Mouse (Mus musculus): ENCODE measurements around the gene Gys1. TPM values are rescaled to one million over a fixed set of nuclear protein-coding genes. Genes with fewer than 3 reads are reported as not detected.

The Gys1 gene
- total and polyA plus RNA-seq, 2 experiments from 2014 or later, result 12.0 to 19.7 TPM

- Histone ChIP-seq H3K4me2 (ENCODE audit: low read depth, low read length, poor library complexity, severe bottlenecking) (no peak overlapping the region), H3K27me3 (ENCODE audit: insufficient read depth, low read length) (peaks cover 73% of the 10 kb centered on the region), H3K4me3 (ENCODE audit: low read depth, low read length) (no peak overlapping the region), H3K27ac (ENCODE audit: low read depth, low read length) (no peak overlapping the region), H3K4me1 (ENCODE audit: insufficient read depth, low read length) (no peaks in the 10 kb centered on the region), H3K9me3 (ENCODE audit: low read length) (no peaks in the 10 kb centered on the region), H3K9ac (replicated peaks; ENCODE audit: low read length, poor library complexity, severe bottlenecking) (no peak overlapping the region), H3K36me3 (ENCODE audit: insufficient read depth, low read length) (no peaks in the 10 kb centered on the region)
- DNase-seq (ENCODE audit: low spot score) (no peak), ATAC-seq (ENCODE audit: low FRiP score) (no peak)
- 82% methylated on average over 10 of the region's 10 CpGs for WGBS
- TF ChIP-seq CTCF (IDR thresholded peaks at IDR 0.05), result no peak
Measured at GRCm38 (mm10) chr7:45407836-45408235, 26.8 kb upstream of the Gys1 start.

DNA sequence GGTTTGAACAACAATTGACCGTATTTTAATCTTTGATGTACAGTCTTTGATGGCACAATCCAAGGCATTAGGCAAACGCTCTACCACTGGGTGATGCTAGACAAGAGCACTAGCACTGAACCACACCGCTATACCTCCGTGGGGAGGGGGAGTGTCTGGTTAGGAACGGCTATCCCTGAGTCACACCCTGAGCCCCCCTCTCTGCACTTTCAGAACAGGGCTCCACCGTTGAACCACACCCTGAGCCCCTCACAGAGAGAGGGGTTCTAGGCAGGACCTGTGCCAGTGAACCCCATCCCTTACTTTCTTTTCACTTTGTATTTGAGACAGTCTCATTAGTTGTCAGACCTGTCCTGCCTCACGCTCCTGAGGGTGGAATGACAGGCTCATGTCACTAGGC is 26.3 kb upstream of the Gys1 start:
- Histone ChIP-seq H3K27me3 (ENCODE audit: insufficient read depth, low read length) (peaks cover 78% of the 10 kb centered on the region), H3K4me2 (ENCODE audit: low read depth, low read length, poor library complexity, severe bottlenecking) (no peak overlapping the region), H3K4me1 (ENCODE audit: insufficient read depth, low read length) (no peaks in the 10 kb centered on the region), H3K9ac (replicated peaks; ENCODE audit: low read length, poor library complexity, severe bottlenecking) (no peak overlapping the region), H3K36me3 (ENCODE audit: insufficient read depth, low read length) (no peaks in the 10 kb centered on the region), H3K9me3 (ENCODE audit: low read length) (no peaks in the 10 kb centered on the region), H3K27ac (ENCODE audit: low read depth, low read length) (no peak overlapping the region), H3K4me3 (ENCODE audit: low read depth, low read length) (no peak overlapping the region)
- no peak for ATAC-seq (ENCODE audit: low FRiP score)
- no peak for DNase-seq (ENCODE audit: low spot score)
- TF ChIP-seq CTCF (IDR thresholded peaks at IDR 0.05), result no peak
- WGBS, result 79% methylated on average over 7 of the region's 7 CpGs

- Histone ChIP-seq H3K36me3 (ENCODE audit: insufficient read depth, low read length) (no peaks in the 10 kb centered on the region), H3K9ac (replicated peaks; ENCODE audit: low read length, poor library complexity, severe bottlenecking) (no peak overlapping the region), H3K27ac (ENCODE audit: low read depth, low read length) (no peak overlapping the region), H3K27me3 (ENCODE audit: insufficient read depth, low read length) (peaks cover 84% of the 10 kb centered on the region), H3K4me2 (ENCODE audit: low read depth, low read length, poor library complexity, severe bottlenecking) (no peak overlapping the region), H3K4me1 (ENCODE audit: insufficient read depth, low read length) (peaks cover 3% of the 10 kb centered on the region; the same call in 1 of the 2 replicates), H3K9me3 (ENCODE audit: low read length) (no peaks in the 10 kb centered on the region), H3K4me3 (ENCODE audit: low read depth, low read length) (no peak overlapping the region)
- ATAC-seq (ENCODE audit: low FRiP score) (no peak), DNase-seq (ENCODE audit: low spot score) (no peak)
- 91% methylated on average over 17 of the region's 17 CpGs for WGBS
- no peak for TF ChIP-seq CTCF (IDR thresholded peaks at IDR 0.05)
Measured at GRCm38 (mm10) chr7:45408949-45409348, 25.7 kb upstream of the Gys1 start.

DNA sequence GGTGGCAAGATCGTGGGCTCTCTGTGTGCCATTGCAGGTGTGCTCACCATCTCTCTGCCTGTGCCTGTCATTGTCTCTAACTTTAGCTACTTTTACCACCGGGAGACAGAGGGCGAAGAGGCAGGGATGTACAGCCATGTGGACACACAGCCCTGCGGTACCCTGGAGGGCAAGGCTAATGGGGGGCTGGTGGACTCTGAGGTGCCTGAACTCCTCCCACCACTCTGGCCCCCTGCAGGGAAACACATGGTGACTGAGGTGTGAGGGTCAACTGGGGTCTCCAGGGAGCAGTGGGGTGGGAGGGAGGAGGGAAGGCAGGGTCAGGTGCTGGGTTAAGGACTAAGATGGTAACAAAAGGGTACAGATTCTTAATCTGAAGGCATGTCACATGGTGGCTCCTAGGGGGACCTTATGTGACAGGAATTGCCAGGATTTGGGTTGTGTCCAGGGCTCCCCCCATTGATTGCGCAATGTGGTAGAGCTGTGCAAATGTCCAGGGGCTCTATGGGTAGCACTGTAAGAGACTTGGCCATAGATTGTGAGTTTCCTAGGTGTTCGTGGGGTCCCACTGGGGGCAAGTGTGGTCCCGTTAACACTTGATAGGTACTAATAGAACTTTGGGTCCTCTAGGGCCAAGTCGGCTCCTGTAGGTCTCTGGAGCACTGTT is 25.0 kb upstream of the Gys1 start:
- Histone ChIP-seq H3K27me3 (ENCODE audit: insufficient read depth, low read length) (peaks cover 91% of the 10 kb centered on the region), H3K9ac (replicated peaks; ENCODE audit: low read length, poor library complexity, severe bottlenecking) (no peak overlapping the region), H3K4me1 (ENCODE audit: insufficient read depth, low read length) (peaks cover 3% of the 10 kb centered on the region; the same call in 1 of the 2 replicates), H3K4me3 (ENCODE audit: low read depth, low read length) (no peak overlapping the region), H3K4me2 (ENCODE audit: low read depth, low read length, poor library complexity, severe bottlenecking) (no peak overlapping the region), H3K9me3 (ENCODE audit: low read length) (no peaks in the 10 kb centered on the region), H3K36me3 (ENCODE audit: insufficient read depth, low read length) (no peaks in the 10 kb centered on the region), H3K27ac (ENCODE audit: low read depth, low read length) (no peak overlapping the region)
- DNase-seq (ENCODE audit: low spot score), result no peak
- TF ChIP-seq CTCF (IDR thresholded peaks at IDR 0.05), result no peak
- 88% methylated on average over 8 of the region's 8 CpGs for WGBS
- ATAC-seq (ENCODE audit: low FRiP score), result no peak

GRCm38 (mm10) chr7:45412421-45412820 is 22.2 kb upstream of the Gys1 start:
- H3K27ac ChIP-seq (ENCODE audit: low read depth, low read length), result no peak overlapping the region
- no peak overlapping the region for H3K9ac ChIP-seq (replicated peaks; ENCODE audit: low read length, poor library complexity, severe bottlenecking)
- no peak overlapping the region for H3K4me3 ChIP-seq (ENCODE audit: low read depth, low read length)
- H3K4me2 ChIP-seq (ENCODE audit: low read depth, low read length, poor library complexity, severe bottlenecking), result no peak overlapping the region
- 78% methylated on average over 2 of the region's 2 CpGs for WGBS
- ATAC-seq (ENCODE audit: low FRiP score) (no peak), DNase-seq (ENCODE audit: low spot score) (no peak)
- no peak for TF ChIP-seq CTCF (IDR thresholded peaks at IDR 0.05)
- H3K36me3 ChIP-seq (ENCODE audit: insufficient read depth, low read length), result no peaks in the 10 kb centered on the region
- H3K9me3 ChIP-seq (ENCODE audit: low read length), result no peaks in the 10 kb centered on the region
- H3K27me3 ChIP-seq (ENCODE audit: insufficient read depth, low read length), result peaks cover 92% of the 10 kb centered on the region
- peaks cover 3% of the 10 kb centered on the region; the same call in 1 of the 2 replicates for H3K4me1 ChIP-seq (ENCODE audit: insufficient read depth, low read length)

DNA sequence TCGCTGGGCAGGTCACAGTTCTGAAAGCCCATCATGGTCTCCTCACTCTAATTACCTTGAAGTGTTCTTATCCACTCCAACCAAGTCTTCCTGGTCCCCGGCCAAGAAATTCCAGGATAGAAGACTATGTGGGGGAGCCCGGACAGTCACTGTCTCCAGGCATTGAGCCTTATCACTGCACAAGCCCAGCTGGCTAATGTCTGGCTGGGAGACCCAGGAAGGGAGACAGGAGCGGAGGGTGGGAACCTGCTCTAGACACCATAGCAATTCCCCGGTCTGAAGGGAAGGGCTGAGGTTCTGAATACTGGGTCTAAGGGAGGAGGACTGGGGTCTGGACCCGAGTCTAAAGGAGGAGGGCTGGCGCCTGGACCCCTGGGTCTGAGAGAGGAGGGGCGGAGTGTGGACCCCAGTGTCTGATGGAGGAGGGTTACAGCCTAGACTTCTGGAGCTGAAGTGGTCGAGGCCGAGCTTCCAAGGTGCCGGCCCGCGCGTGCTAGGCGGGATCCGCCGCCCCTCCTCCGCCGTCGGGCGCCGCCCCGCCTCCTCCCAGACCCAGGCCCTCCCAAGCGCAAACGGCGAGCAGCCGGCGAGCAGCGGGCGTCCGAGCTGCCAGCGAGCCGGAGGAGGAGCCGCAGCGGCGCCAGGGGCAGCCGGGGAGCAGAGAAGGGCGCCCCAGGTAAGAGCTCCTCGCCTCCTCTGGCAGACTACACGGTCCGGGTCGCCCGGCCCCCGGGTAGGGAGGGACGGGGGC is 21.4 kb upstream of the Gys1 start, which contains the start of gene Ntf5:
Gene Ntf5 (plus strand): TSS at position 583 of the 751 bp plus-strand sequence.
- H3K36me3 ChIP-seq (ENCODE audit: insufficient read depth, low read length), result no peaks in the 10 kb centered on the region
- H3K4me3 ChIP-seq (ENCODE audit: low read depth, low read length), result peak within 1 kb of the TSS; percentile 43
- peaks cover 3% of the 10 kb centered on the region; the same call in 1 of the 2 replicates for H3K4me1 ChIP-seq (ENCODE audit: insufficient read depth, low read length)
- DNase-seq (ENCODE audit: low spot score) (no peak), ATAC-seq (ENCODE audit: low FRiP score) (0 out of 2 replicates have a peak, but pooled peaks have one; percentile 21)
- H3K9ac ChIP-seq (replicated peaks; ENCODE audit: low read length, poor library complexity, severe bottlenecking), result peak within 1 kb of the TSS; percentile 54
- H3K9me3 ChIP-seq (ENCODE audit: low read length), result no peaks in the 10 kb centered on the region
- no peak for TF ChIP-seq CTCF (IDR thresholded peaks at IDR 0.05)
- H3K27ac ChIP-seq (ENCODE audit: low read depth, low read length), result no peak within 1 kb of the TSS
- H3K27me3 ChIP-seq (ENCODE audit: insufficient read depth, low read length), result peaks cover 92% of the 10 kb centered on the region
- WGBS, result 2% methylated on average over 35 of the region's 45 CpGs
- peak within 1 kb of the TSS; percentile 79 for H3K4me2 ChIP-seq (ENCODE audit: low read depth, low read length, poor library complexity, severe bottlenecking)

Measured in midbrain, postnatal 0 days (tissue).